In the genomic region with DNA sequence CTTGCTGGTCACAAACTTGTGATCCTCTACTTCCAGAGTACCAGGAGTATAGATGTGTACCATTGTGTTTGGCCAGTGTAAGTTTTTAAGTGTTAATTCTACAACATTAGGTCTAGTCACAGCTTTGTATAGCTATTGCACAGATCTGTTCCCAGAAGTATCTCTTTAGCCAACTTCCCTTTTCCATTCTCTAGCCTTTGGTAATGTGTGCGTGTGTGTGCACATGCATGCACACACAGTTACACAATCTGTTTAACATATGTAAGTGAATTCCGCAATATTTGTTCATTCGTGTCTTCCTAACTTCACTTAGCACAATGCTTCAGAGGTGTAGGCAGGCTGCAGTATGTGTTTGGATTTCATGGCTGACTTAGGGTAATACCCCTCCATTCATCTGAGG, we compare ENCODE assay signal across 25 mouse cellular contexts.
"Had no signal": no experiment of that assay in that cellular context is flagged by ENCODE, and none has a peak within 500 bp of the region (broad histone marks: within the 10 kb centered on the region; RNA-seq: fewer than 3 reads in every experiment).

No protein-coding gene starts in this region.

- H3K4me1 ChIP-seq: intestine, embryonic 15.5 days; kidney, embryonic 15.5 days; limb, embryonic 10.5 days; limb, embryonic 13.5 days; liver, embryonic 13.5 days; megakaryocyte, embryonic 14.5 days; midbrain, embryonic 10.5 days; midbrain, embryonic 13.5 days; neural tube, embryonic 12.5 days; stomach, embryonic 15.5 days had no signal

- DNase-seq: kidney, adult 11 months; kidney, adult 8-10 months; kidney, postnatal 10 days; layer of hippocampus, adult 9-11 months; liver; liver, embryonic 13.5 days; lung, embryonic 14.5 days; lung, postnatal 10 days; lung, postnatal 4 days; retina, postnatal 1 day; right cerebral cortex, postnatal 25 days; spleen, adult 18-20 months; thymus, postnatal 25 days had no signal

- ATAC-seq: intestine, embryonic 15.5 days; midbrain, embryonic 13.5 days; midbrain, embryonic 16.5 days had no signal

- H3K27ac ChIP-seq: intestine, embryonic 15.5 days; kidney, embryonic 15.5 days; limb, embryonic 10.5 days; limb, embryonic 13.5 days; liver, embryonic 13.5 days; midbrain, embryonic 10.5 days; midbrain, embryonic 13.5 days; neural tube, embryonic 12.5 days; neural tube, embryonic 15.5 days; stomach, embryonic 15.5 days had no signal

- H3K4me3 ChIP-seq: intestine, embryonic 15.5 days; kidney, embryonic 15.5 days; layer of hippocampus, adult 2 months; limb, embryonic 10.5 days; limb, embryonic 13.5 days; liver, embryonic 13.5 days; megakaryocyte, embryonic 14.5 days; midbrain, embryonic 10.5 days; midbrain, embryonic 13.5 days; neural tube, embryonic 12.5 days; neural tube, embryonic 15.5 days; stomach, embryonic 15.5 days had no signal
